Mouse (Mus musculus) hindbrain, embryonic 14.5 days (tissue): Measurements from ENCODE around the gene Tnp2. TPM values are rescaled to one million over a fixed set of nuclear protein-coding genes. Genes with fewer than 3 reads are reported as not detected.

Experiments
- ATAC-seq: fragments of 200-750 bp; cut with Nextera tagmentation; 2 replicates; pipeline ENCODE4 v1.8.0; 2017; ENCODE audit warnings: moderate number of reproducible peaks, mild to moderate bottlenecking, moderate TSS enrichment, moderate library complexity; ENCODE audit not compliant: low FRiP score
- DNase-seq: peaks from one replicate; pipeline ENCODE4 v3.0.0-alpha.2; 2015; ENCODE audit warnings: low spot score
- H3K27ac ChIP-seq: fragments of 300-500 bp; sonication (generic); 2 replicates; pipeline ENCODE4 v1.5.1; 2014; ENCODE audit warnings: mild to moderate bottlenecking, moderate library complexity
- H3K27me3 ChIP-seq: fragments of 300-500 bp; sonication (generic); 2 replicates; pipeline ENCODE4 v1.6.1; 2014; ENCODE audit warnings: mild to moderate bottlenecking, low read length, mixed read lengths; ENCODE audit not compliant: control insufficient read depth, insufficient read depth
- H3K36me3 ChIP-seq: fragments of 300-500 bp; sonication (generic); replicated peaks from 2 replicates; pipeline ENCODE4 v1.6.1; 2014; ENCODE audit not compliant: control insufficient read depth, insufficient read depth
- H3K4me1 ChIP-seq: fragments of 300-500 bp; sonication (generic); replicated peaks from 2 replicates; pipeline ENCODE4 v1.6.1; 2014; ENCODE audit warnings: antibody characterized with exemption, low read length, mixed read lengths; ENCODE audit not compliant: control insufficient read depth, insufficient read depth
- H3K4me2 ChIP-seq: fragments of 300-500 bp; sonication (generic); replicated peaks from 2 replicates; pipeline ENCODE4 v1.6.1; 2014; ENCODE audit warnings: mild to moderate bottlenecking, moderate library complexity
- H3K4me3 ChIP-seq: fragments of 300-500 bp; sonication (generic); replicated peaks from 2 replicates; pipeline ENCODE4 v1.5.1; 2014; ENCODE audit warnings: mild to moderate bottlenecking, low read length
- H3K9ac ChIP-seq: fragments of 300-500 bp; sonication (generic); 2 replicates; pipeline ENCODE4 v1.6.1; 2014
- H3K9me3 ChIP-seq: fragments of 300-500 bp; sonication (generic); 2 replicates; pipeline ENCODE4 v1.6.1; 2016; ENCODE audit warnings: low read length; ENCODE audit not compliant: control insufficient read depth
- WGBS: fragments of 180-500 bp; shearing (Covaris S2); extraction: QIAGEN DNeasy Blood & Tissue Kit; methylation state at CpG from one replicate; pipeline ENCODE4 v1.1.7; 2014; 5-methylcytosine and 5-hydroxymethylcytosine counted together
- polyA plus RNA-seq: library from polyadenylated mRNA; unstranded; fragments of >200 nt; fragmentation: Nextera tagmentation; extraction: Ambion mirVana; gene quantifications from 2 replicates; pipeline ENCODE4 v1.2.1, GENCODE M21; 2014

Gene Tnp2
- polyA plus RNA-seq, 1 experiment from 2014 or later = not detected

GRCm38 (mm10) chr16:10764323-10764722, 24.1 kb downstream of the Tnp2 start:
- H3K9ac ChIP-seq = no peak overlapping the region
- no peak overlapping the region for H3K4me2 ChIP-seq
- DNase-seq = no peak
- WGBS = 54% methylated on average over 2 of the region's 2 CpGs
- no peak for ATAC-seq
- H3K36me3 ChIP-seq = no peaks in the 10 kb centered on the region
- no peaks in the 10 kb centered on the region for H3K4me1 ChIP-seq
- H3K4me3 ChIP-seq = no peak overlapping the region
- H3K27me3 ChIP-seq = no peaks in the 10 kb centered on the region
- H3K27ac ChIP-seq = no peak overlapping the region
- no peaks in the 10 kb centered on the region for H3K9me3 ChIP-seq

GRCm38 (mm10) chr16:10763540-10764264, 24.8 kb downstream of the Tnp2 start:
- H3K27me3 ChIP-seq = no peaks in the 10 kb centered on the region
- no peaks in the 10 kb centered on the region for H3K36me3 ChIP-seq
- H3K9ac ChIP-seq = no peak overlapping the region
- ATAC-seq (no peak), DNase-seq (no peak)
- no peaks in the 10 kb centered on the region for H3K4me1 ChIP-seq
- no peak overlapping the region for H3K27ac ChIP-seq
- 55% methylated on average over 6 of the region's 6 CpGs for WGBS
- H3K4me3 ChIP-seq = no peak overlapping the region
- H3K9me3 ChIP-seq = no peaks in the 10 kb centered on the region
- H3K4me2 ChIP-seq = no peak overlapping the region

- H3K27me3 ChIP-seq = no peaks in the 10 kb centered on the region
- ATAC-seq (no peak), DNase-seq (no peak)
- H3K4me1 ChIP-seq = no peaks in the 10 kb centered on the region
- no peak overlapping the region for H3K9ac ChIP-seq
- H3K4me2 ChIP-seq = no peak overlapping the region
- H3K36me3 ChIP-seq = no peaks in the 10 kb centered on the region
- H3K4me3 ChIP-seq = no peak overlapping the region
- WGBS = 79% methylated on average over 5 of the region's 5 CpGs
- no peak overlapping the region for H3K27ac ChIP-seq
- H3K9me3 ChIP-seq = no peaks in the 10 kb centered on the region
Measured at GRCm38 (mm10) chr16:10762569-10763180, 25.8 kb downstream of the Tnp2 start.

- Histone ChIP-seq H3K36me3 (no peaks in the 10 kb centered on the region), H3K9me3 (no peaks in the 10 kb centered on the region), H3K4me3 (no peak overlapping the region), H3K4me2 (no peak overlapping the region), H3K4me1 (no peaks in the 10 kb centered on the region), H3K27ac (no peak overlapping the region), H3K9ac (no peak overlapping the region), H3K27me3 (no peaks in the 10 kb centered on the region)
- no peak for DNase-seq
- WGBS = 71% methylated on average over 8 of the region's 8 CpGs
- ATAC-seq = no peak
Measured at GRCm38 (mm10) chr16:10761182-10761581, 27.3 kb downstream of the Tnp2 start.

GRCm38 (mm10) chr16:10756168-10756567, 32.3 kb downstream of the Tnp2 start:
- H3K27me3 ChIP-seq = no peaks in the 10 kb centered on the region
- no peak overlapping the region for H3K9ac ChIP-seq
- ATAC-seq = no peak
- WGBS = 68% methylated on average over 6 of the region's 6 CpGs
- H3K4me1 ChIP-seq = no peaks in the 10 kb centered on the region
- H3K27ac ChIP-seq = no peak overlapping the region
- no peak overlapping the region for H3K4me3 ChIP-seq
- H3K36me3 ChIP-seq = no peaks in the 10 kb centered on the region
- H3K4me2 ChIP-seq = no peak overlapping the region
- no peak for DNase-seq
- H3K9me3 ChIP-seq = no peaks in the 10 kb centered on the region

- Histone ChIP-seq H3K4me1 (no peaks in the 10 kb centered on the region), H3K27ac (no peak overlapping the region), H3K27me3 (no peaks in the 10 kb centered on the region), H3K9me3 (no peaks in the 10 kb centered on the region), H3K36me3 (no peaks in the 10 kb centered on the region), H3K9ac (no peak overlapping the region), H3K4me3 (no peak overlapping the region), H3K4me2 (no peak overlapping the region)
- 88% methylated on average over 3 of the region's 3 CpGs for WGBS
- no peak for ATAC-seq
- DNase-seq = no peak
Measured at GRCm38 (mm10) chr16:10754521-10755296, 33.8 kb downstream of the Tnp2 start.

- H3K9ac ChIP-seq = no peak overlapping the region
- no peak overlapping the region for H3K27ac ChIP-seq
- no peak overlapping the region for H3K4me3 ChIP-seq
- DNase-seq (peak; percentile 50), ATAC-seq (peak; percentile 51; the same call in 1 of the 2 replicates)
- H3K4me1 ChIP-seq = 0 out of 2 replicates have a peak, but pooled peaks cover 4% of the 10 kb centered on the region
- H3K4me2 ChIP-seq = no peak overlapping the region
- H3K36me3 ChIP-seq = no peaks in the 10 kb centered on the region
- WGBS = 62% methylated on average over 7 of the region's 7 CpGs
- no peaks in the 10 kb centered on the region for H3K9me3 ChIP-seq
- H3K27me3 ChIP-seq = no peaks in the 10 kb centered on the region
Measured at GRCm38 (mm10) chr16:10749824-10750223, 38.6 kb downstream of the Tnp2 start.

- DNase-seq (no peak), ATAC-seq (no peak)
Measured at GRCm38 (mm10) chr16:10749226-10749625, 39.2 kb downstream of the Tnp2 start.

GRCm38 (mm10) chr16:10741082-10741481, 47.4 kb downstream of the Tnp2 start:
- Histone ChIP-seq H3K9me3 (no peaks in the 10 kb centered on the region), H3K4me2 (no peak overlapping the region), H3K4me3 (no peak overlapping the region), H3K27ac (no peak overlapping the region), H3K36me3 (no peaks in the 10 kb centered on the region), H3K9ac (no peak overlapping the region), H3K27me3 (no peaks in the 10 kb centered on the region), H3K4me1 (no peaks in the 10 kb centered on the region)
- ATAC-seq (no peak), DNase-seq (no peak)
- 96% methylated on average over 2 of the region's 2 CpGs for WGBS

More at GRCm38 (mm10) chr16:10749226-10749625, 39.2 kb downstream of the Tnp2 start:
- no peak overlapping the region for H3K9ac ChIP-seq
- H3K27ac ChIP-seq = no peak overlapping the region
- H3K4me3 ChIP-seq = no peak overlapping the region
- WGBS = 79% methylated on average over 7 of the region's 7 CpGs
- no peaks in the 10 kb centered on the region for H3K9me3 ChIP-seq
- H3K27me3 ChIP-seq = no peaks in the 10 kb centered on the region
- H3K4me2 ChIP-seq = no peak overlapping the region
- H3K36me3 ChIP-seq = no peaks in the 10 kb centered on the region
- 0 out of 2 replicates have a peak, but pooled peaks cover 4% of the 10 kb centered on the region for H3K4me1 ChIP-seq
